Comparison of ENCODE assay signal across 23 mouse cellular contexts in genomic region chr5:120861121-120861520, GRCm38 (mm10). TPM values are rescaled to one million over a fixed set of nuclear protein-coding genes. Genes with fewer than 3 reads are reported as not detected.
"Had no signal": no experiment of that assay in that cellular context is flagged by ENCODE, and none has a peak within 500 bp of the region (broad histone marks: within the 10 kb centered on the region; RNA-seq: fewer than 3 reads in every experiment).

Oas1h (plus strand) TSS chr5:120861421.

- H3K9ac ChIP-seq: liver, postnatal 0 days; lung, embryonic 15.5 days; midbrain, embryonic 13.5 days; midbrain, embryonic 15.5 days; neural tube, embryonic 12.5 days; stomach, embryonic 15.5 days had no signal

- H3K4me3 ChIP-seq: lung, embryonic 15.5 days; megakaryocyte, embryonic 14.5 days; midbrain, embryonic 13.5 days; midbrain, embryonic 15.5 days; neural tube, embryonic 12.5 days; stomach, embryonic 15.5 days had no signal

- ATAC-seq: liver, postnatal 0 days; lung, postnatal 0 days; midbrain, embryonic 13.5 days; midbrain, embryonic 15.5 days had no signal

- DNase-seq: liver, postnatal 0 days; lung, adult 2 months; lung, postnatal 14 days; lung, postnatal 36 days; right cerebral cortex, postnatal 14 days; thymus, adult 2 months; thymus, postnatal 25 days; thymus, postnatal 4 days had no signal

- H3K9me3 ChIP-seq: lung, embryonic 15.5 days; megakaryocyte, embryonic 14.5 days; midbrain, embryonic 13.5 days; midbrain, embryonic 15.5 days; neural tube, embryonic 12.5 days; stomach, embryonic 15.5 days had no signal

- H3K27me3 ChIP-seq: lung, embryonic 15.5 days; midbrain, embryonic 13.5 days; midbrain, embryonic 15.5 days; neural tube, embryonic 12.5 days; stomach, embryonic 15.5 days had no signal

- H3K4me2 ChIP-seq: lung, embryonic 15.5 days; midbrain, embryonic 11.5 days; midbrain, embryonic 13.5 days; midbrain, embryonic 15.5 days; neural tube, embryonic 12.5 days; stomach, embryonic 15.5 days had no signal

- H3K27ac ChIP-seq: lung, embryonic 15.5 days; macrophage; midbrain, embryonic 13.5 days; midbrain, embryonic 15.5 days; neural tube, embryonic 12.5 days; stomach, embryonic 15.5 days; stomach, postnatal 0 days had no signal

- H3K4me1 ChIP-seq: lung, embryonic 15.5 days; megakaryocyte, embryonic 14.5 days; midbrain, embryonic 13.5 days; midbrain, embryonic 15.5 days; neural tube, embryonic 12.5 days; stomach, embryonic 15.5 days had no signal

- H3K36me3 ChIP-seq: lung, embryonic 15.5 days; midbrain, embryonic 13.5 days; midbrain, embryonic 15.5 days; neural tube, embryonic 12.5 days; stomach, embryonic 15.5 days had no signal

RNA-seq across cellular contexts. Expression of gene Oas1h, which starts in this region (rescaled TPM):
- polyA plus RNA-seq: liver, postnatal 0 days; lung, adult 2 months; lung, embryonic 15.5 days; lung, postnatal 0 days; macrophage; midbrain, embryonic 11.5 days; midbrain, embryonic 13.5 days; midbrain, embryonic 15.5 days; midbrain, postnatal 0 days; neural tube, embryonic 12.5 days; neural tube, embryonic 14.5 days; spleen, adult 2 months; stomach, embryonic 15.5 days; stomach, postnatal 0 days; testis, adult 2 months; urinary bladder, adult 2 months had no signal
